In the genomic region with DNA sequence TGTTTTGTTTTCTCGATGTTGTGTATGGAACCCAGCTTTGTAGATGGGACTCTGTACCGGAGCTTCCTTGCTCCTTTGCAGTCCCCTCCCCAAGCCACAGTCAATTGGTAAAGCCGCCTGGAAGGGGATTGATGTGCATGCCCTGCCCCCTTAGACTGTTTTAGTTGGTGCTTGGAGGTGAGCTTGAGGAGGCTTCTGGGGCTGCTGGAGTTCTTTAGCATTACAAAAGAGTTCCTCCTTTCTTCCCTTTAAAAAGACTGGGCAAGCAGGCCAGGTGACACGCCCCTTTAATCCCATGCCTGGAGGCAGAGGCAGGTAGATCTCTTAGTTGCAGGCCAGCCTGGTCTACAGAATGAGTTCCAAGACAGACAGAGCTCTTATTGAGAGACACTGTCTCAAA, we compare ENCODE assay signal across 27 mouse cellular contexts. TPM values are rescaled to one million over a fixed set of nuclear protein-coding genes. Genes with fewer than 3 reads are reported as not detected.
A peak's percentile ranks its signal among the peaks of the same experiment; 100 is the strongest.
DNase-seq lines count a peak whose midpoint lies in the region; ATAC-seq and TF ChIP-seq lines count a peak whose summit lies in the region.
"Had no signal": no experiment of that assay in that cellular context is flagged by ENCODE, and none has a peak within 500 bp of the region (broad histone marks: within the 10 kb centered on the region; RNA-seq: fewer than 3 reads in every experiment).

No protein-coding gene starts in this region.

- H3K4me1 ChIP-seq in E14TG2a.4 (replicated peaks; ENCODE audit: low read depth, low read length) (peaks cover 71% of the 10 kb centered on the region), ES-Bruce4 (ENCODE audit: control insufficient read depth, insufficient read depth, low read length) (no peaks in the 10 kb centered on the region)
- H3K4me1 ChIP-seq: intestine, embryonic 15.5 days had no signal

- peak; percentile 73 for TF ChIP-seq EP300 in ES-Bruce4 (IDR thresholded peaks at IDR 0.05; ENCODE audit: insufficient read depth, low read depth, low read length)

- H3K36me3 ChIP-seq in E14TG2a.4 (ENCODE audit: insufficient read depth, low read length): peaks cover 29% of the 10 kb centered on the region
- H3K36me3 ChIP-seq in ES-Bruce4 (ENCODE audit: control insufficient read depth, insufficient read depth, low read length, poor library complexity, severe bottlenecking): peaks cover 19% of the 10 kb centered on the region

- H3K9me3 ChIP-seq in E14TG2a.4 (ENCODE audit: low read length): 0 out of 2 replicates have a peak, but pooled peaks cover 7% of the 10 kb centered on the region
- H3K9me3 ChIP-seq in ES-Bruce4 (replicated peaks; ENCODE audit: control insufficient read depth, insufficient read depth, low read length, poor library complexity, severe bottlenecking): peaks cover 30% of the 10 kb centered on the region
- H3K9me3 ChIP-seq: embryonic facial prominence, embryonic 12.5 days; embryonic facial prominence, embryonic 15.5 days; forebrain, embryonic 12.5 days; forebrain, embryonic 15.5 days; G1E; heart, embryonic 15.5 days; hindbrain, embryonic 10.5 days; hindbrain, embryonic 13.5 days; intestine, embryonic 15.5 days had no signal

- peak overlapping the region; percentile 21; the same call in 1 of the 2 replicates for H3K27ac ChIP-seq in ES-Bruce4 (ENCODE audit: insufficient read depth, low read length)
- H3K27ac ChIP-seq: embryonic facial prominence, embryonic 12.5 days; embryonic facial prominence, embryonic 15.5 days; forebrain, embryonic 12.5 days; forebrain, embryonic 15.5 days; heart, embryonic 15.5 days; hindbrain, embryonic 10.5 days; hindbrain, embryonic 13.5 days; intestine, embryonic 15.5 days had no signal

- H3K27me3 ChIP-seq in E14TG2a.4 (ENCODE audit: insufficient read depth, low read length) (no peaks in the 10 kb centered on the region), ES-Bruce4 (ENCODE audit: control insufficient read depth, insufficient read depth, low read length, poor library complexity, severe bottlenecking) (no peaks in the 10 kb centered on the region)
- H3K27me3 ChIP-seq: embryonic facial prominence, embryonic 12.5 days; embryonic facial prominence, embryonic 15.5 days; forebrain, embryonic 12.5 days; forebrain, embryonic 15.5 days; heart, embryonic 15.5 days; hindbrain, embryonic 13.5 days; intestine, embryonic 15.5 days; Patski had no signal

- H3K4me3 ChIP-seq in E14TG2a.4 (replicated peaks; ENCODE audit: low read length): peak overlapping the region; percentile 62
- H3K4me3 ChIP-seq in ES-Bruce4 (ENCODE audit: low read depth, low read length): no peak overlapping the region
- H3K4me3 ChIP-seq: embryonic facial prominence, embryonic 12.5 days; embryonic facial prominence, embryonic 15.5 days; erythroblast, embryonic 14.5 days; forebrain, embryonic 12.5 days; forebrain, embryonic 15.5 days; heart, embryonic 15.5 days; hindbrain, embryonic 10.5 days; hindbrain, embryonic 13.5 days; intestine, embryonic 15.5 days had no signal

- TF ChIP-seq CTCF in E14TG2a.4 (conservative IDR thresholded peaks at IDR 0.05; ENCODE audit: low read length): no peak
- no peak for TF ChIP-seq CTCF in ES-Bruce4 (IDR thresholded peaks at IDR 0.05; ENCODE audit: low read depth, low read length)

- ATAC-seq in erythroblast, adult 5-6 weeks (replicated peaks; ENCODE audit: low FRiP score, poor library complexity, severe bottlenecking): no peak
- ATAC-seq: forebrain, embryonic 15.5 days; hindbrain, embryonic 16.5 days; intestine, embryonic 15.5 days; Patski had no signal

- H3K9ac ChIP-seq in ES-Bruce4 (ENCODE audit: low read depth, poor library complexity, severe bottlenecking): no peak overlapping the region
- H3K9ac ChIP-seq: embryonic facial prominence, embryonic 12.5 days; embryonic facial prominence, embryonic 15.5 days; forebrain, embryonic 12.5 days; forebrain, embryonic 15.5 days; heart, embryonic 15.5 days; hindbrain, embryonic 13.5 days; intestine, embryonic 15.5 days had no signal

- TF ChIP-seq POLR2A in ES-Bruce4 (IDR thresholded peaks at IDR 0.05; ENCODE audit: insufficient read depth, low read length): no peak

- peak; percentile 100 for DNase-seq in R1 (ENCODE audit: low read depth, low spot score)
- peak; percentile 31 for DNase-seq in gonadal fat pad, adult 2 months (ENCODE audit: low read depth)
- DNase-seq in cerebellum, postnatal 14 days: no peak
- DNase-seq: adrenal gland, postnatal 10 days; adrenal gland, postnatal 36 days; cerebellum, adult 18-20 months; cerebellum, adult 9-10 months; cerebellum, postnatal 25 days; gastrocnemius, postnatal 25 days; heart, postnatal 10 days; heart, postnatal 36 days; kidney, adult 18-20 months had no signal

RNA-seq across cellular contexts. Expression of gene Slc10a7, which starts 4.0 kb away (rescaled TPM):
- polyA plus RNA-seq in ES-Bruce4 (2011; ENCODE audit: insufficient read depth, insufficient read length, low read depth, missing spikeins): 19.1 and 19.6 TPM in 2 replicates
- polyA plus RNA-seq in gonadal fat pad, adult 2 months (2012; rRNA removed): 14.5 and 18.5 TPM in 2 replicates
- total RNA-seq in erythroblast, adult 5-6 weeks (2015; ENCODE audit: low replicate concordance): 6.1 TPM in 2 replicates
- total RNA-seq in erythroblast, adult 5-6 weeks (2017; ENCODE audit: low replicate concordance): 4.3 and 4.5 TPM in 2 replicates

RNA-seq across cellular contexts. Expression of gene Rbmxl1, which starts 4.4 kb away (rescaled TPM):
- polyA plus RNA-seq in ES-Bruce4 (2011; ENCODE audit: insufficient read depth, insufficient read length, low read depth, missing spikeins): 176 and 177 TPM in 2 replicates
- polyA plus RNA-seq in gonadal fat pad, adult 2 months (2012; rRNA removed): 22.7 and 25.5 TPM in 2 replicates
- 35.9 and 41.6 TPM in 2 replicates for total RNA-seq in erythroblast, adult 5-6 weeks (2015; ENCODE audit: low replicate concordance)
- 24.5 and 41.0 TPM in 2 replicates for total RNA-seq in erythroblast, adult 5-6 weeks (2017; ENCODE audit: low replicate concordance)

Comparison
In these comparisons a context has a peak if more than half of its experiments do, and no peak if none do; other contexts are left out.
1. DNase-seq: peak in R1 (single experiment) and gonadal fat pad, adult 2 months (single experiment); none in cerebellum, postnatal 14 days (0 of 2).